Mouse (Mus musculus) intestine, postnatal 0 days (tissue): ENCODE measurements around the gene Spef2. TPM values are rescaled to one million over a fixed set of nuclear protein-coding genes. Genes with fewer than 3 reads are reported as not detected.

Source experiments
- ATAC-seq: fragments of 200-750 bp; cut with Nextera tagmentation; 2 replicates; pipeline ENCODE4 v1.8.0; 2017; ENCODE audit warnings: mild to moderate bottlenecking, moderate TSS enrichment, moderate library complexity
- H3K27ac ChIP-seq: fragments of 300-500 bp; sonication (generic); 2 replicates; pipeline ENCODE4 v1.5.1; 2014; ENCODE audit warnings: mild to moderate bottlenecking, low read depth, low read length, moderate library complexity
- H3K27me3 ChIP-seq: fragments of 300-500 bp; sonication (generic); replicated peaks from 2 replicates; pipeline ENCODE4 v1.6.1; 2014; ENCODE audit warnings: low read length, mixed read lengths; ENCODE audit not compliant: control insufficient read depth, insufficient read depth
- H3K36me3 ChIP-seq: fragments of 300-500 bp; sonication (generic); 2 replicates; pipeline ENCODE4 v1.6.1; 2014; ENCODE audit warnings: mild to moderate bottlenecking, moderate library complexity; ENCODE audit not compliant: control insufficient read depth, insufficient read depth
- H3K4me1 ChIP-seq: fragments of 300-500 bp; sonication (generic); replicated peaks from 2 replicates; pipeline ENCODE4 v1.6.1; 2014; ENCODE audit warnings: antibody characterized with exemption, low read length, mixed read lengths; ENCODE audit not compliant: control insufficient read depth, insufficient read depth
- H3K4me2 ChIP-seq: fragments of 300-500 bp; sonication (generic); replicated peaks from 2 replicates; pipeline ENCODE4 v1.6.1; 2014; ENCODE audit warnings: low read depth, mild to moderate bottlenecking, moderate library complexity
- H3K4me3 ChIP-seq: fragments of 300-500 bp; sonication (generic); 2 replicates; pipeline ENCODE4 v1.5.1; 2014; ENCODE audit warnings: low read depth, low read length
- H3K9ac ChIP-seq: fragments of 300-500 bp; sonication (generic); 2 replicates; pipeline ENCODE4 v1.6.1; 2014; ENCODE audit warnings: mild to moderate bottlenecking, low read depth, low read length
- H3K9me3 ChIP-seq: fragments of 300-500 bp; sonication (generic); 2 replicates; pipeline ENCODE4 v1.6.1; 2016; ENCODE audit warnings: mixed run types; ENCODE audit not compliant: control insufficient read depth
- CTCF ChIP-seq: sonication (generic); IDR thresholded peaks from 2 replicates; pipeline ENCODE4 v1.5.1; 2016; ENCODE audit warnings: low read depth, mild to moderate bottlenecking, control low read depth, antibody characterized with exemption, moderate library complexity
- WGBS: fragments of 180-500 bp; shearing (Covaris S2); extraction: QIAGEN DNeasy Blood & Tissue Kit; methylation state at CpG from one replicate; pipeline ENCODE4 v1.1.7; 2014; 5-methylcytosine and 5-hydroxymethylcytosine counted together
- polyA plus RNA-seq: library from polyadenylated mRNA; unstranded; fragments of >200 nt; fragmentation: Nextera tagmentation; extraction: Ambion mirVana; gene quantifications from 2 replicates; pipeline ENCODE4 v1.2.1, GENCODE M21; 2015

Gene Spef2
- polyA plus RNA-seq, 1 experiment from 2014 or later, result 0.04 TPM

DNA sequence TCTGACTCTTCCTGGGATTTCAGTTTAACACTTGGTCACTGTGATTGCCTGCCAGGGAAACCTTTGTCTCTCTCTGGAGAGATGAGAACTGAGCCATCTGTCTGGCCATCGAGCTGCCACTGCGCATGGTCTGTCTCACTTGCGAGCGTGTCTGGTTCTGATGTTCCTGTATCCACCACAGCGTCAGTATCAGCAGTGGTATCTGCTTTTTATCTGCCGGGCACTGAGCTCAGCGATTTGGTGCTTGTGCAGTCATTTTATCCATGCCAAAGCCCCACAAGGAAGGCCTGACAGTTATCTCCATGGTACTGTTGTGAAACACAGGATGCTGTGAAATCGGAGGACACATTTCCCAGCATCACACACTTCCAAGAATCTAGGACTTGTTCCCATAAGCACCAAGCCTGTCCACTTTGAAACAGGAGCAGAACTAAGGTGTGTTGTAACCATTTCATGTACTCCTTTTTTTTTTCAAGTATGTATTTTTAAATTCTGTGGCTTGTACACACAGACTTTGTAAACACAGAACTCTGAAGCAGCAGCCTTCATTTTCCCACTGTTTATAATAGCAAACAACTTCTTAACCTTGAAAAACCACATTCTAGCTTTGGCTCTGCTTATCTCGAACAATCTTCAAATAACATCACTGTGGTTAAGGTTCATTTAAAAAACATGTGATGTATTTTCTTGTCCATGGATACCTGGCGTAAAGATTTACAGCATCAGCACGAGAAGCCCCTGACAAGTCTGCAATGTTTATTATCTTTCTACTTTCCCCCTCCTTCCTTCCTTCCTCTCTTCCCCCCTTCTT is 168.0 kb downstream of the Spef2 start:
- TF ChIP-seq CTCF, result no peak
- ATAC-seq, result no peak

DNA sequence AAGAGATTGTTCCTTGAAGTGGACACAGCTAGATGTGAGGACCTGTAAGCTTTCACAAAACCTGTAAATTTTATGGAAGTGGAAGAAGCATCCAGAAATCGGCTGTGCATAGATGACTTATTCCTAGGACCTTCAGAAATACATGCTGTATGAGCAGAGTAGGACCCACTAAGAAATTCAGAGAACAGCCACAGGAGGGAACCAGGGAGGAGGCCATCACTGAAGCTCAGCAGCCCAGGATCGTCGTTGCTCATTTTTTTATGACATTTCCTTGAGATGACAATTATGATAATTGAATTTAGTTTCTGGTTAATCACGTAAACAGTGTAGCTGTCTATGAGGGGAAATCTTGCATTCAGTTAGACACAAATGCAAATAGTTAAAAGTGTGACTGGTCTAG is 171.4 kb downstream of the Spef2 start:
- H3K4me1 ChIP-seq, result no peaks in the 10 kb centered on the region
- no peaks in the 10 kb centered on the region for H3K9me3 ChIP-seq
- no peak overlapping the region for H3K4me3 ChIP-seq
- WGBS, result 72% methylated on average over 4 of the region's 4 CpGs
- TF ChIP-seq CTCF, result peak; percentile 40
- H3K9ac ChIP-seq, result no peak overlapping the region
- H3K27me3 ChIP-seq, result no peaks in the 10 kb centered on the region
- ATAC-seq, result no peak
- no peak overlapping the region for H3K27ac ChIP-seq
- no peaks in the 10 kb centered on the region for H3K36me3 ChIP-seq
- no peak overlapping the region for H3K4me2 ChIP-seq

More for the DNA sequence above, 168.0 kb downstream of the Spef2 start:
- Histone ChIP-seq H3K4me2 (no peak overlapping the region), H3K9ac (no peak overlapping the region), H3K4me1 (no peaks in the 10 kb centered on the region), H3K27me3 (no peaks in the 10 kb centered on the region), H3K36me3 (no peaks in the 10 kb centered on the region), H3K9me3 (no peaks in the 10 kb centered on the region), H3K27ac (no peak overlapping the region), H3K4me3 (no peak overlapping the region)
- 53% methylated on average over 11 of the region's 11 CpGs for WGBS

DNA sequence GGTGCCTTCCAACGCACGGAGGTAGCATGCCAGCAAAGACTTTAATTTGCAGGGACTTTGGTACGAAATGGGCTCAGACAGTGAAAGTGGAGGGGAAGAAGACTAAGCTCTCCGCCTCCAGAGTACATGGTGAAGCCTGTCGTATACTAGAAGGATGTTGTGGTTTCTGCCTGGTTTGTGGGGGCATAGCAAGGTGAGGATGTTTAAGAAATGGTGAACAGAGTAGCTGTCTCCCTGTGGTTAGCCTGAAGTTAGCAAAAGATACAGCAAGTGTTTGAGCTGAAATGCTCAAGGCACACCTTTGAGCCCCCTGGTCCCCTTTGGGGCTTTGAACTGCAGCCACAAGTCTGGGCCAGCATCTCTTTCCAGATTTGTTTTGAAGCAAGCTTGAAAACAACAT is 173.9 kb downstream of the Spef2 start:
- Histone ChIP-seq H3K27ac (no peak overlapping the region), H3K4me3 (no peak overlapping the region), H3K27me3 (no peaks in the 10 kb centered on the region), H3K4me1 (no peaks in the 10 kb centered on the region), H3K36me3 (no peaks in the 10 kb centered on the region), H3K9ac (no peak overlapping the region), H3K9me3 (no peaks in the 10 kb centered on the region), H3K4me2 (no peak overlapping the region)
- no peak for ATAC-seq
- no peak for TF ChIP-seq CTCF
- 87% methylated on average over 5 of the region's 5 CpGs for WGBS

DNA sequence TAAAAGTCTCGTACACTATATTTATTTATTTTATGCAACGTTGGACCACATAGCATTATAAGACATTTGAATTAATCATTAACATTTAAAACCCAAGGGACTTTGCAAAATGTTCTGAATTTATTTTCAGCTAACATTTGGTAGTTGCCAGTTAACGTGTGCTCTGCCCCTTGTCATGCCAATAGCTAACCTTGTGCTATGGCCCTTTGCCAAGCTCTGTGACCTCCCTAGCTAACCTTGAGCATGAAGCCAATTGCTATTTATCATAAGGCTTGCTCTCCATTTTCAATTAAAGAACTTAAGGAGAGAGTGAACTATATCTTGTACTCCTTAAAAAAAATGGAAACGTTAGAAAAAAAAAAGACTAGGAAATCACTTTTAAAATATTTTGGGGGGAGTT is 175.3 kb downstream of the Spef2 start:
- 76% methylated on average over 4 of the region's 4 CpGs for WGBS
- H3K27me3 ChIP-seq, result no peaks in the 10 kb centered on the region
- no peak overlapping the region for H3K4me3 ChIP-seq
- no peaks in the 10 kb centered on the region for H3K36me3 ChIP-seq
- ATAC-seq, result no peak
- H3K4me1 ChIP-seq, result no peaks in the 10 kb centered on the region
- no peak overlapping the region for H3K27ac ChIP-seq
- H3K9ac ChIP-seq, result no peak overlapping the region
- no peak overlapping the region for H3K4me2 ChIP-seq
- no peak for TF ChIP-seq CTCF
- H3K9me3 ChIP-seq, result no peaks in the 10 kb centered on the region

DNA sequence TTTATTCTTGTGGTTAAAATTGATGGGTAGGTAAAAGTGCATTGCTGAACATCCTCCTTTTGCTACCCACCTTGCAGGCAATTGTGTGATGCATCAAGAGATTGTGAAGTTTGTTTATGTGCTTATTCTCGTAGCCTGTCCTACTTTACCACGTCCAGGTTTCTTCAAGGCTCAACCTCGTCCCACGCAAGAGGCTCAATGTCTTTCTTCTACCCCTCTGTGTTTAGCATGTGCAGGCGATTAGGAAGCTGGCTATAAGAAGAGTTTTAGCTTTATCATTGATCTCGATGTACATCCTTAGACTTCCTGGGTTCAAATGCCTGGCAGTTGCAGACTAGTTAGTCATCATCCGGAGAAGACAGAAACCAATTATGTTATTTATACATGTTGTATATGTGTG is 176.0 kb downstream of the Spef2 start:
- WGBS, result 88% methylated on average over 7 of the region's 7 CpGs
- H3K36me3 ChIP-seq, result no peaks in the 10 kb centered on the region
- no peaks in the 10 kb centered on the region for H3K27me3 ChIP-seq
- no peak overlapping the region for H3K4me3 ChIP-seq
- no peak for ATAC-seq
- no peaks in the 10 kb centered on the region for H3K9me3 ChIP-seq
- H3K27ac ChIP-seq, result no peak overlapping the region
- H3K4me2 ChIP-seq, result no peak overlapping the region
- H3K4me1 ChIP-seq, result no peaks in the 10 kb centered on the region
- TF ChIP-seq CTCF, result no peak
- no peak overlapping the region for H3K9ac ChIP-seq

DNA sequence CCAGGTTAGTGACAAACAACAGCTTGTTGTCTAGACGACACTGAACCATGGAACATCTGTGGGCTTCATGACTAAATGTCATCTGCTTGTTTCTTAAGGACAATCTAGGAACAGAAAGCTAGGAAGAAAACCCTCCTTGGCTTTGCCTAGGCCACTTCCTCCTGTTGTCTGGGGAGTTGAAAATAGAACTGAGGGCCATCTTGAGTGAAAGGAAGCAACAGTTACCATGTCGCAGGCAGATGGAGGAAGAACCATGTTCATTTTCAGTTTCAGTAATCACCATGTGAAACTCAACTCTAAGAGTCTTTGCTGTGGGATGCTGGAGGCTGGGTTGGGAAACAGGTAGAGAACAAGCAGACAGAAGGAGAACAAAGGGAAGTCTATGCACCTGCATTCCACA is 176.8 kb downstream of the Spef2 start:
- no peak overlapping the region for H3K4me3 ChIP-seq
- WGBS, result 83% methylated on average over 2 of the region's 2 CpGs
- H3K9ac ChIP-seq, result no peak overlapping the region
- TF ChIP-seq CTCF, result no peak
- no peak overlapping the region for H3K27ac ChIP-seq
- no peaks in the 10 kb centered on the region for H3K9me3 ChIP-seq
- no peaks in the 10 kb centered on the region for H3K27me3 ChIP-seq
- H3K4me1 ChIP-seq, result no peaks in the 10 kb centered on the region
- H3K4me2 ChIP-seq, result no peak overlapping the region
- ATAC-seq, result no peak
- H3K36me3 ChIP-seq, result no peaks in the 10 kb centered on the region
